Mouse (Mus musculus): ENCODE results near the gene Drc1.

DNA sequence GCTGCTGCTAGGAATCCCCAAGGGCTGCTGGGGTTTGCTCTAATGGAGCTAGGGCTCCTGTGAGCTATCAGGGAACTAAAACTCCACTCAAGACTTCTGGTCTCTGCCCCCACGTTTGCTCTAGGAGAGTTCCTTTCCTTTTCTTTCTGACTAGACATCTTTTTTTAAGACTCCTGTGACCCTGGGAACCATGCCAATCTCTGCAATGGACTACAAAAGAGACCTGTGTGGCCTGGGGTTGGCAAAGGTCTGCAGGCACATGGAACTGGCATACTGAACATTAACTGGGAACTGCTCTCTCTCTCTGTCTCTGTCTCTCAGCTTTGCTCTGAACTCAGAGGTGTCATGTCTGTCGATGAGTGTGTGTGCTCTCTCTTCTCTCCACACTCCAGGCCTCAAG lies 134.2 kb downstream of the Drc1 start:
- TF ChIP-seq CTCF (IDR thresholded peaks at IDR 0.05; ENCODE audit: low read depth) (no peak), EP300 (IDR thresholded peaks at IDR 0.05; ENCODE audit: low read depth) (no peak)
